Mouse (Mus musculus) spleen, adult 2 months (tissue): ENCODE measurements around the gene Sept7. TPM values are rescaled to one million over a fixed set of nuclear protein-coding genes. Genes with fewer than 3 reads are reported as not detected.

Experiments used
- DNase-seq, 2 experiments: peaks; one replicate each; pipeline versions ENCODE4 v3.0.0 to v3.0.0-alpha.2; 2012 to 2021; ENCODE audit warnings: low spot score in 2 of 2, low read depth in 1 of 2
- H3K27ac ChIP-seq: fragments of 200-500 bp; 2 replicates; pipeline ENCODE4 v1.5.1; 2012; ENCODE audit warnings: low read length, inconsistent platforms; ENCODE audit not compliant: insufficient read depth
- H3K27me3 ChIP-seq: fragments of 200-500 bp; 2 replicates; pipeline ENCODE4 v1.6.1; 2012; ENCODE audit warnings: mild to moderate bottlenecking, moderate library complexity, low read length, inconsistent platforms; ENCODE audit not compliant: control insufficient read depth, insufficient read depth
- H3K36me3 ChIP-seq: fragments of 200-500 bp; 2 replicates; pipeline ENCODE4 v1.6.1; 2012; ENCODE audit warnings: mild to moderate bottlenecking, low read length, inconsistent platforms; ENCODE audit not compliant: control insufficient read depth, insufficient read depth
- H3K4me1 ChIP-seq: fragments of 200-500 bp; 2 replicates; pipeline ENCODE4 v1.6.1; 2011; ENCODE audit warnings: inconsistent platforms; ENCODE audit not compliant: control insufficient read depth, insufficient read depth, insufficient read length
- H3K4me3 ChIP-seq: fragments of 200-500 bp; 2 replicates; pipeline ENCODE4 v1.5.1; 2011; ENCODE audit warnings: mild to moderate bottlenecking, inconsistent platforms; ENCODE audit not compliant: insufficient read depth, insufficient read length; ENCODE audit errors: extremely low read depth
- CTCF ChIP-seq: fragments of 200-500 bp; IDR thresholded peaks from 2 replicates; pipeline ENCODE4 v1.5.1; 2011; ENCODE audit warnings: mild to moderate bottlenecking, inconsistent platforms; ENCODE audit not compliant: insufficient read depth, insufficient read length, insufficient replicate concordance; ENCODE audit errors: extremely low read depth
- POLR2A ChIP-seq: fragments of 200-500 bp; IDR thresholded peaks from 2 replicates; pipeline ENCODE4 v1.6.1; 2011; ENCODE audit warnings: low read depth, low read length, inconsistent platforms
- WGBS: fragments of 180-500 bp; shearing (Covaris S2); methylation state at CpG from one replicate; pipeline ENCODE4 v1.1.7; 2018; 5-methylcytosine and 5-hydroxymethylcytosine counted together
- polyA plus RNA-seq: library from polyadenylated mRNA; depleted of rRNA; stranded (reverse); fragments of >200 nt; gene quantifications from 2 replicates; pipeline ENCODE4 v1.2.3, GENCODE M21; 2012

Sept7 gene
- polyA plus RNA-seq, 1 experiment = 5.1 TPM

- Histone ChIP-seq H3K27ac (no peak overlapping the region), H3K36me3 (no peaks in the 10 kb centered on the region), H3K4me3 (no peak overlapping the region), H3K27me3 (no peaks in the 10 kb centered on the region), H3K4me1 (no peaks in the 10 kb centered on the region)
- WGBS = 93% methylated on average over 3 of the region's 3 CpGs
- no peak for DNase-seq
- no peak for TF ChIP-seq CTCF
- no peak for TF ChIP-seq POLR2A
Measured at GRCm38 (mm10) chr9:25242266-25242665, 10.0 kb upstream of the Sept7 start.

- no peaks in the 10 kb centered on the region for H3K36me3 ChIP-seq
- no peaks in the 10 kb centered on the region for H3K4me1 ChIP-seq
- H3K4me3 ChIP-seq = no peak overlapping the region
- no peak overlapping the region for H3K27ac ChIP-seq
- no peak for TF ChIP-seq POLR2A
- TF ChIP-seq CTCF = no peak
- WGBS = 75% methylated on average over 4 of the region's 4 CpGs
- H3K27me3 ChIP-seq = no peaks in the 10 kb centered on the region
- DNase-seq = no peak
Measured at GRCm38 (mm10) chr9:25243926-25244657, 8.1 kb upstream of the Sept7 start.

DNA sequence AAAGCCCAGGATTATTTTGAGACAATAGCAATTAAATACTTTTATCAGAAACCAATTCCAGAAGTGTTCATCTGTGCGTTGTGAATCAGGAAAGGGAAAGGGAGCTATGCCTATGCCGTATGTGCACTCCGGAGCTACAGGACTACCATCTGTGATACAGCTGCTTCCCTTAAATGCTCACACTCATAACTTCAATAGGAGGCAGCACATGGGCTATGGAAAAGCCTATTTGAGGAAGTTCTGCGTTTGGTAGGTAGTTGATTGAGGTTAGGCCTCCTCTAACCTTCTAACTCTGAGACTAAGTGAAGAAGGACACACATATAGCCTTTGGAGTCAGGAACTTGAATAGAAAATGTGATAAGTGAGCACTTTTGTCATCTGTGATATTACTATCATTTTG is 7.1 kb upstream of the Sept7 start:
- 51% methylated on average over 4 of the region's 4 CpGs for WGBS
- Histone ChIP-seq H3K27ac (no peak overlapping the region), H3K4me3 (no peak overlapping the region), H3K36me3 (no peaks in the 10 kb centered on the region), H3K4me1 (no peaks in the 10 kb centered on the region), H3K27me3 (no peaks in the 10 kb centered on the region)
- DNase-seq = no peak
- no peak for TF ChIP-seq POLR2A
- no peak for TF ChIP-seq CTCF

GRCm38 (mm10) chr9:25246508-25246907 is 5.7 kb upstream of the Sept7 start:
- Histone ChIP-seq H3K4me1 (0 out of 2 replicates have a peak, but pooled peaks cover 2% of the 10 kb centered on the region), H3K4me3 (no peak overlapping the region), H3K27ac (no peak overlapping the region), H3K36me3 (no peaks in the 10 kb centered on the region), H3K27me3 (no peaks in the 10 kb centered on the region)
- 89% methylated on average over 3 of the region's 3 CpGs for WGBS
- no peak for DNase-seq
- no peak for TF ChIP-seq CTCF
- no peak for TF ChIP-seq POLR2A

- Histone ChIP-seq H3K27me3 (no peaks in the 10 kb centered on the region), H3K4me1 (0 out of 2 replicates have a peak, but pooled peaks cover 2% of the 10 kb centered on the region), H3K36me3 (no peaks in the 10 kb centered on the region), H3K4me3 (peak overlapping the region; percentile 77), H3K27ac (peak overlapping the region; percentile 98)
- TF ChIP-seq CTCF (no peak), POLR2A (no peak)
- WGBS = 3% methylated on average over 6 of the region's 6 CpGs
- DNase-seq = no peak
Measured at GRCm38 (mm10) chr9:25251174-25251573, 1.1 kb upstream of the Sept7 start.

GRCm38 (mm10) chr9:25251611-25252282 is 492 bp upstream of the Sept7 start:
- WGBS = under 1% methylated on average over 41 of the region's 41 CpGs

DNA sequence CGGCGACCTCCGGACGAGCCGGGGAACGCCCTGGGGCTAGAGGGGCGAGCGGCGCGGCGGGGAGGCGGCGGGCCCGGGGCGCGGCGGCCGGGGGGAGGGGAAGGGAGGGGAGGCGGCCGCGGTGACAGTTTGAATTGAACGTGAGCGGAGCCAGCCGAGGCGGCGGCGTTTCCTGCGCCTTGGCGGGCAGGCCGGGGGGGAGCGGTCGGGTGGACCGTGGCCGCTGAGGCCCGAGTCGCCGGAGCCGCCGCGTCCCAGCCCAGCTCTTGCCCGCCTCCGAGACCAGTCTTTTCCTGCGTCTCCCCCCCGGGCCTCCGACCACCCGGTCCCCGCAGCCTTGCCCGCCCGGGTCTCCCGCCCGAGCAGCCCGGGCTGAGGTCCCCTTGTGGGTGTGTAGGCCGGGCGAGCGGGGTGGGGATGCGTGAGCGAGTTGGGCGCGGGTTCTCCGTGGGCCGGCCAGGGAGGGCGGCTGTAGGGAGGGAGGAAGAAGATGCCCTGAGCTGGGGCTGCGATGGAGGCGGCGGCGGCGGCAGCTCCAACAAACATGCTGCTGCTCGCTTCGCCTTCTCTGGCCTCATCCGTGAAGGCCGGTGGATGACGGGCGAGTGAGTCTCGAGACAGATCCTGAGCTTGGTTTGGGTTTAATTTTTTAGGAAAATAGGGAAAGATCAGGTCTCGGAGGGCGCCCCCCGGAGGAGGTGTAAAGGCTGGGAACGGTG is 679 bp downstream of the Sept7 start:
- Histone ChIP-seq H3K4me3 (peak overlapping the region; percentile 77), H3K36me3 (no peaks in the 10 kb centered on the region), H3K4me1 (0 out of 2 replicates have a peak, but pooled peaks cover 2% of the 10 kb centered on the region), H3K27me3 (no peaks in the 10 kb centered on the region), H3K27ac (peak overlapping the region; percentile 94)
- WGBS = under 1% methylated on average over 68 of the region's 78 CpGs
- peak; percentile 23 to 51 for DNase-seq
- no peak for TF ChIP-seq POLR2A
- TF ChIP-seq CTCF = 0 out of 2 replicates have a peak, but pooled peaks have one; percentile 2

More at GRCm38 (mm10) chr9:25251611-25252282, 492 bp upstream of the Sept7 start:
- peak in 1 of 2 experiments; percentile 71 for DNase-seq
- Histone ChIP-seq H3K27ac (peak overlapping the region; percentile 98), H3K4me3 (peak overlapping the region; percentile 77), H3K36me3 (no peaks in the 10 kb centered on the region), H3K27me3 (no peaks in the 10 kb centered on the region), H3K4me1 (0 out of 2 replicates have a peak, but pooled peaks cover 2% of the 10 kb centered on the region)
- TF ChIP-seq POLR2A (no peak), CTCF (no peak)
